Mouse (Mus musculus) spleen, embryonic (tissue): ENCODE data around the gene Abcc10.

Experiments used
- CTCF ChIA-PET: fragments of 350-600 bp; sonication (Branson Sonifier 250); formaldehyde crosslinking; loops from one replicate; lab custom pipeline; 2022; lab: Charles Lee

Gene Abcc10

GRCm38 (mm10) chr17:46327906-46328534, at the start of gene Abcc10:
TSS of gene Abcc10 (minus strand) at chr17:46328352.
- CTCF ChIA-PET = interaction anchor here (0.7 kb wide), 2 partner anchors 69 to 493 kb away, joined by 17 to 26 read pairs; no protein-coding TSS in a partner anchor

DNA sequence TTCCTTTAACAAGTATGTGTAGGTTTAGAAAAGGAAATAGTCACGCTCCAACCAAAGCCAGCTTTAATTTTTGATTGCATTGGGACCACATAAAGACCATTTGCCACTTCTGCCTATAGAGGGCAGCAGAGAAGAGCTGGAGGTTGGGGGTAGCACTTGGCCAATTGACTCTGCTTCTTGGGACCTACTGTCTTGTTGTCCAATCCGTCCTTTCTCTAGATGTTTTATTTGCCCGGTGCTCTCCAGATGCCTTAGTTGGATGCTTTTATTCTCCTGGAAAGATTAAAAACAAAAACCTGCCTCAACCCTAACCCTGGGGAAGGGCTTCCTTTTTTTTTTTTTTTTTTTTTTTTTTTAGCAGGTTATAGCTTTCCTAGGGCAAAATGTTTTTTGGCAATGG, 43.6 kb upstream of the Abcc10 start:
- CTCF ChIA-PET = interaction anchor here (0.5 to 1.9 kb wide), 8 partner anchors 19 to 1404 kb away, joined by 3 to 11 read pairs (median 6); partner anchors contain the start of gene Mrps18a

GRCm38 (mm10) chr17:46351026-46351700, 23.0 kb upstream of the Abcc10 start:
- CTCF ChIA-PET = no interaction called here

DNA sequence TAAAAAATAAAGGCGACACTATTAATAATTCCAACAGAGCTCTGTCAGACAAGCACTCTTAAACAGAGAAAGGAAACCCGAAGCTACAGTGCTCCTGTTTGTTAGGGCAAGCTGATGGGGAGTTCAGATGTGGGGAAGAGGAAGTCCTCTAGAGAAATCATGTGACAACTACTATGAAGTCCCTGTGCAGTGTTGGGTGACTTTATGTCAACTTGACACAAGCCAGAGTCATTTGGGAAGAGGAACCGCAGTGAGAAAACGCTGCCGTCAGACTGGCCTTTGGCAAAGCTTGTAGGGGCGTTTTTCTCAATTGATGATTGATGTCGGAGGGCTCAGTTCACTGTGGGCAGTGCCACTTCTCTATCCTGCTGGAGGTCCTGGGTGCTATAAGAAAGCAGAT, 13.1 kb upstream of the Abcc10 start:
- CTCF ChIA-PET = no interaction called here

GRCm38 (mm10) chr17:46336475-46336874, 8.3 kb upstream of the Abcc10 start:
- CTCF ChIA-PET = no interaction called here

DNA sequence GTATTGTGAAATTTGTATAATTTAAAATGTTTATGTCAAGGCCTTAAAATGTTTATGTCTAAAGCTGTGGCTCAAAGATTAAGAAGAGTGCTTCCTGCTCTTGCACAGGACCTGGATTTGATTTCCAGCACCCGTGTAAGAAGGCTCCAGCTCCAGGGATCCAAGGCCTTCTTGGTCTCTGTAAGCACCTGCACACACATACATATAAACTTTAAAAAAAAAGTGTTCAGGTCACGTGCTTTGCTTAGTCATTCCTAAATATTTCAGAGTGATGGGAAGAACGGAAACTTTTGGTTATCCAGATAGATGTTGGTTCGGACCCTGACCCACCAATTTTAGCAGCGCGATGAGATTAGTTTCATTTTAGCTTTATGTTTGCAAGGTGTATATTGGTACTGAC, 571 bp upstream of the Abcc10 start:
- CTCF ChIA-PET = no interaction called here

GRCm38 (mm10) chr17:46327413-46327905, 693 bp downstream of the Abcc10 start:
- CTCF ChIA-PET = interaction anchor here (0.7 kb wide), 2 partner anchors 69 to 492 kb away, joined by 17 to 26 read pairs; no protein-coding TSS in a partner anchor

DNA sequence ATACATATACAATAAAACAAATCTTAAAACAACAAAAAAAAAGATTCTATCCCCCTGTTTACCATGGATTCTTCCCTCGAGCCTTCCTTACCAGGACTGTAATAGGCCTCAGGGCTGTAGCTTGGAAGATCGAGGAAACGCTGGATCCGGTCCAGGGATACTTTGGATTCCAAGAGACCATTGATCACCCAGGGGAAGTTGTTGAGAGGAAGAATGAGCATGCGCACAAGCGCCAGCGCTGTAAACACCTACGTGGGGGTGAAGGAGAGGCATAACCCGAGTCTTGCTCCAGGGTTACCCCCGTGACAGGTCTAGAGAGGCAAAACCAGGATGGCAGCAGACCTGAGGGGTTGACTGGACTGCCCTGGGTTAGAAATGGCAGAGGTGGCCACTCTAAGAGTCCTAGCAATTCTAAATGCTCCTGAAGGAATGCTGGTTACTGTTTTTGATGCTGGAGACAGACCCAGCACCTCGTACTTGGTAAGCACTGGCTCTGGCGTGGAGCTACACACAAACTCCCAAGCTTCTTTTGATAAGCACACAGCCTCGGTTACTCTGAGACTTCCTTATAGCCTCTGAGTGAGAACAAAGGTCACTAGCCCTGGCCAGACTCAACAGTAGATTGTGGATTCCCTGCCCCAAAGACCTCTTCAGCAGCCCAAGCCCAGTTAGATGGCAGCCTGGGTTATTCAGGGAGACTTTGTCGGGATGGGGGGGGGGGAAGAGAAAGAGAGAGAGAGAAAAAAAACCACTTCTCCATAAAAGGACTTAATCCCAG, 5.9 kb downstream of the Abcc10 start:
- CTCF ChIA-PET = no interaction called here

DNA sequence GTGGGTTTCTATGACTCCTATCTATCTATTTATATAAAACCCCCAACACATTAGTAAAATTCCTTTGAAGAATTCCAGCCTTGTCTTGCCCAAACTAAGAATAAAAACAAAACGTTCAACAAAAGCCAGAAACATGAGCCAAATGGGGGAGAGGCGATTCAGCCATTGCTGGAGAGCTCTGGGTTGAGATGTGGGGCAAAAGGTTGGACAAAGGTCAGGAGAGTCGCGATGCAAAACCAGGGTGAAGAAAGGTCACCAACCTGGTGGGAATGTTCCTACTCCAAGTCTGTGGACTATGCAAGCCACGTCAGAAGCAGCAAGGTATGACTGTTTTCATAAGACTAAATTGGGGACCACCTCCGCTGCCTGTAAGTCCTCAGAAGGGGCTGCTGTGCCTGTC, 7.7 kb downstream of the Abcc10 start:
- CTCF ChIA-PET = no interaction called here

- CTCF ChIA-PET = no interaction called here
These were observed 12.3 kb downstream of the Abcc10 start for GRCm38 (mm10) chr17:46315813-46316212.

DNA sequence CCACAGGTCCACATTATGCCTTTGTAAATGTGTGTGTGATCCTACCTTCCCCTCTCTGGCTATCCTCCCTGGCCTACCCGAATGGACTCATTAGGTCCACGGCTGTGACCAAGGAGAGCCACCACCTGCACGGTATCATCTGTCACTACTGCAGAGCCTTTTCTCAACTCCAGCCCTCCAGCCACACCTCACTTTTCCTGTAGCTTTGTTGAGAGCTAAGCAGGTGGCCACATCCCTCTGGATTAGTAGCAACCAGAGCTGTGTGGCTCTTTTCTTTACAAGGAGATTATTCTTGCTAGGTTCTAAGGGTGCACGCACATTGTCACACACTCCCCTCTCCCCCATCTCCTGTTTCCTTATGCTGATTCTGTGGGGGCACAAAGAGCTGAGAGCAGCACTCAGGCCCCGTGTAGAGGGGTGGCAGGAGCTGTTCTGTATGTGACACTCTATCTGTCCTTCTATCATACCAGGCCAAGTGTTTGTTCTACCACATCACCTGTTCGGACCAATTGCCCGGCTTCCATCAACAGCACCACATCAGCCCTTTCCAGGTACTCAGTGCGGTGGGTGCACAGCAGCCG, 14.9 kb downstream of the Abcc10 start:
- CTCF ChIA-PET = interaction anchor here (0.5 kb wide), 1 partner anchor 17 kb away, joined by 6 read pairs; no protein-coding TSS in a partner anchor

DNA sequence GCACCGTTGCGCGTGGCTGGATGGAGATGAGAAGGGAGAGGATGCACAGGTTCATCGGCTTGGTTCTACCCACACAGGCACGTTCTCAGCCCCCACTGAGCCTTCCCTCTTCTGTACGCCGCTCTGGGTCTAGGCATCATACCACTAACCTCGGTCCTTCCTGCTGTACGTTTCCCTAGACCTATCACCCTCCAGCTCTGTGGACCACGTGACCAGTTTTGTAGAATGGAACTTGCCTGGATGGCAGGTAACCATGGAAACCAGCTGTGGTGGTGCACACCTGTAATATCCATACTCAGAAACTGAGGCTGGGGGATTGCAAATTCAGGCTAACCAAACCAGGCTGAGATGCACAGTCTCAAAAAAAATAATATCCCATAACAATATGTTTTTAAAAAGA, 17.6 kb downstream of the Abcc10 start:
- CTCF ChIA-PET = no interaction called here

DNA sequence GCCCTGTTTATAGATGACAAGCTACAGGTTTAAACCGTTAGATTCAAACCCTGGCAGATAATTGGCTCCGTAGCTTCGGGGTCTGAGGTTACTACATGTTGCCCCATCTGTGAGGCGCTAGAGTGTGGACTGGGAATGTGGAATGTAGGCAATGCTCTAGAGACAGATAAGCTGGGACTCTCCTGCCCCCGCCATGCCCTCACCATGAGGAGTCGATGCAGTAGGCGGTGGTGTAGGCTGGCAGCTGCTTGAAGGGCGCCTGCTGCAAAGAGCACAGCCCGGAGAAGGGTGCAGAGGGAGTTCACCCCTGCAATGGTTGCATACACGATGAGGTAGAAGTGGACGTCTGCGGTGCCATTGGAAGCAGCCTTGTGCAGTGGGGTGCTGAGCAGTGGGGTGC, 18.3 kb downstream of the Abcc10 start:
- CTCF ChIA-PET = no interaction called here

- CTCF ChIA-PET = interaction anchor here (0.6 kb wide), 1 partner anchor 615 kb away, joined by 5 read pairs; no protein-coding TSS in a partner anchor
These were observed 21.2 kb downstream of the Abcc10 start for GRCm38 (mm10) chr17:46306956-46307355.

GRCm38 (mm10) chr17:46304184-46304583, 24.0 kb downstream of the Abcc10 start:
- CTCF ChIA-PET = no interaction called here

- CTCF ChIA-PET = no interaction called here
These were observed 26.3 kb downstream of the Abcc10 start for GRCm38 (mm10) chr17:46301892-46302291.

- CTCF ChIA-PET = no interaction called here
These were observed 29.8 kb downstream of the Abcc10 start for GRCm38 (mm10) chr17:46298220-46298913.

- CTCF ChIA-PET = no interaction called here
These were observed 30.6 kb downstream of the Abcc10 start, which contains the start of gene Dlk2 for GRCm38 (mm10) chr17:46297364-46298219. TSS of gene Dlk2 (plus strand) at chr17:46297421.

- CTCF ChIA-PET = interaction anchor here (0.8 kb wide), 1 partner anchor 17 kb away, joined by 6 read pairs; no protein-coding TSS in a partner anchor
These were observed 31.2 kb downstream of the Abcc10 start for GRCm38 (mm10) chr17:46297028-46297363.

GRCm38 (mm10) chr17:46296601-46297000, 31.6 kb downstream of the Abcc10 start:
- CTCF ChIA-PET = interaction anchor here (0.8 kb wide), 1 partner anchor 17 kb away, joined by 6 read pairs; no protein-coding TSS in a partner anchor
